Mouse (Mus musculus) retina, adult 2 months (tissue): Measurements from ENCODE around the gene Runx1.

Experiments used
- DNase-seq: peaks from one replicate; pipeline ENCODE4 v3.0.0-alpha.2; 2012; ENCODE audit warnings: low read depth, low spot score

Runx1 gene

GRCm38 (mm10) chr16:92615234-92615799 is 210.6 kb downstream of the Runx1 start:
- DNase-seq: no peak

- no peak for DNase-seq
Measured at GRCm38 (mm10) chr16:92612546-92612945, 213.4 kb downstream of the Runx1 start.

- DNase-seq: no peak
Measured at GRCm38 (mm10) chr16:92611641-92612149, 214.3 kb downstream of the Runx1 start.

- peak; percentile 47 for DNase-seq
Measured at GRCm38 (mm10) chr16:92610464-92610863, 215.5 kb downstream of the Runx1 start.

GRCm38 (mm10) chr16:92609717-92610077 is 216.3 kb downstream of the Runx1 start:
- DNase-seq: no peak

GRCm38 (mm10) chr16:92609006-92609716 is 216.8 kb downstream of the Runx1 start:
- no peak for DNase-seq

- DNase-seq: no peak
Measured at GRCm38 (mm10) chr16:92608180-92608960, 217.6 kb downstream of the Runx1 start.

GRCm38 (mm10) chr16:92606491-92606965 is 219.4 kb downstream of the Runx1 start:
- no peak for DNase-seq

- no peak for DNase-seq
Measured at GRCm38 (mm10) chr16:92605606-92606490, 220.1 kb downstream of the Runx1 start.

GRCm38 (mm10) chr16:92602504-92602903 is 223.4 kb downstream of the Runx1 start:
- no peak for DNase-seq

- DNase-seq: no peak
Measured at GRCm38 (mm10) chr16:92601270-92601826, 224.6 kb downstream of the Runx1 start.

- DNase-seq: no peak
Measured at GRCm38 (mm10) chr16:92599451-92599850, 226.5 kb downstream of the Runx1 start.

- no peak for DNase-seq
Measured at GRCm38 (mm10) chr16:92597655-92598054, 228.3 kb downstream of the Runx1 start.

GRCm38 (mm10) chr16:92592207-92592606 is 233.7 kb downstream of the Runx1 start:
- no peak for DNase-seq

- DNase-seq: no peak
Measured at GRCm38 (mm10) chr16:92591783-92592182, 234.2 kb downstream of the Runx1 start.

- no peak for DNase-seq
Measured at GRCm38 (mm10) chr16:92587836-92588235, 238.1 kb downstream of the Runx1 start.

GRCm38 (mm10) chr16:92581767-92582166 is 244.2 kb downstream of the Runx1 start:
- no peak for DNase-seq

- DNase-seq: no peak
Measured at GRCm38 (mm10) chr16:92580981-92581380, 245.0 kb downstream of the Runx1 start.

GRCm38 (mm10) chr16:92578915-92579653 is 246.9 kb downstream of the Runx1 start:
- no peak for DNase-seq

GRCm38 (mm10) chr16:92577381-92577780 is 248.6 kb downstream of the Runx1 start:
- no peak for DNase-seq
